Mouse (Mus musculus): ENCODE data around the gene Ptcd3. TPM values are rescaled to one million over a fixed set of nuclear protein-coding genes. Genes with fewer than 3 reads are reported as not detected.

Ptcd3 gene
- polyA plus RNA-seq, 1 experiment from 2014 or later, result 151 TPM

DNA sequence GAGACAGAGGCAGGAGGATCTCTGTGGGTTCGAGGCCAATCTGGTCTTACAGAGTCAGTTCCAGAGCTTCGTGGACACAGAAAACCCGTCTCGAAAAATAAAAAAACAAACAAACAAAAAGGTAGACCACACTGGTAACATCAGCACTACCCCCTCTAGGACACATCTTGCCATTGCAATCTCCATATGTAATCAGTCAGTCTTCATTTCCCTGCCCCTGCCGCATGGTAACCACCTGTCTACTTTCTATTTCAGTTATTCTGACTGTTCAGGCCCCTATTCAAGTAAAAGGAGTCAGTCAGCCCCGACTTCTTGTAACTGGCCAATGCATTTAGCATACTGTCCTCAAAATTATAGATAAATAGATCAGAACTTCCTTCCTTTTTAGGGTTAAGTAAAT, 1.3 kb upstream of the Ptcd3 start:
- no peak overlapping the region for H3K27ac ChIP-seq (replicated peaks; ENCODE audit: low read depth, low read length)
- peak overlapping the region; percentile 39 for H3K4me2 ChIP-seq (ENCODE audit: low read depth, low read length)
- peak overlapping the region; percentile 58 for H3K4me3 ChIP-seq (ENCODE audit: low read depth, low read length)
- no peaks in the 10 kb centered on the region; the same call in 1 of the 2 replicates for H3K36me3 ChIP-seq (replicated peaks; ENCODE audit: control insufficient read depth, insufficient read depth, low read depth, low read length)
- WGBS, result 75% methylated on average over 6 of the region's 6 CpGs
- no peaks in the 10 kb centered on the region for H3K4me1 ChIP-seq (ENCODE audit: control insufficient read depth, insufficient read depth, low read length)
- no peak overlapping the region for H3K9ac ChIP-seq (replicated peaks; ENCODE audit: low read length)
- no peak for ATAC-seq (replicated peaks; ENCODE audit: insufficient number of reproducible peaks, low FRiP score, low TSS enrichment, low read depth)
- no peaks in the 10 kb centered on the region for H3K9me3 ChIP-seq (replicated peaks; ENCODE audit: control insufficient read depth, low read length)
- H3K27me3 ChIP-seq (ENCODE audit: control insufficient read depth, insufficient read depth, low read length), result no peaks in the 10 kb centered on the region
- DNase-seq (ENCODE audit: low spot score), result peak; percentile 26

DNA sequence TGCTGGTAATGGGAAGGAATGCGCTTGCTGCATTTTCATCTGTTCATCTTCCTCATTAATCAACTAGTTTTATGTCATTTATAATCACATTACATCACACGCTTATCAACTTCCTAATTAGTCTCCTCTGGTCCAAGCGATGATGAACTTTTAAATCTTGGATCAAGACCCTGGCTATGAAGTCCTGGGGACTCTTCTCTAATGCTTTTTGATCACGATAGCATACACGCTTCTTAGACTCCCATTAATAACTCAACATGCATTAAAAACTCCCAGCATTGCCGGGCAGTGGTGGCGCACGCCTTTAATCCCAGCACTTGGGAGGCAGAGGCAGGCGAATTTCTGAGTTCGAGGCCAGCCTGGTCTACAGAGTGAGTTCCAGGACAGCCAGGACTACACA, 834 bp upstream of the Ptcd3 start:
- no peaks in the 10 kb centered on the region; the same call in 1 of the 2 replicates for H3K36me3 ChIP-seq (replicated peaks; ENCODE audit: control insufficient read depth, insufficient read depth, low read depth, low read length)
- no peaks in the 10 kb centered on the region for H3K4me1 ChIP-seq (ENCODE audit: control insufficient read depth, insufficient read depth, low read length)
- H3K4me3 ChIP-seq (ENCODE audit: low read depth, low read length), result peak overlapping the region; percentile 58
- peak overlapping the region; percentile 67; the same call in 1 of the 2 replicates for H3K9ac ChIP-seq (replicated peaks; ENCODE audit: low read length)
- WGBS, result 25% methylated on average over 10 of the region's 10 CpGs
- H3K27me3 ChIP-seq (ENCODE audit: control insufficient read depth, insufficient read depth, low read length), result no peaks in the 10 kb centered on the region
- H3K4me2 ChIP-seq (ENCODE audit: low read depth, low read length), result peak overlapping the region; percentile 39
- ATAC-seq (replicated peaks; ENCODE audit: insufficient number of reproducible peaks, low FRiP score, low TSS enrichment, low read depth) (no peak), DNase-seq (ENCODE audit: low spot score) (no peak)
- H3K9me3 ChIP-seq (replicated peaks; ENCODE audit: control insufficient read depth, low read length), result no peaks in the 10 kb centered on the region
- no peak overlapping the region for H3K27ac ChIP-seq (replicated peaks; ENCODE audit: low read depth, low read length)

DNA sequence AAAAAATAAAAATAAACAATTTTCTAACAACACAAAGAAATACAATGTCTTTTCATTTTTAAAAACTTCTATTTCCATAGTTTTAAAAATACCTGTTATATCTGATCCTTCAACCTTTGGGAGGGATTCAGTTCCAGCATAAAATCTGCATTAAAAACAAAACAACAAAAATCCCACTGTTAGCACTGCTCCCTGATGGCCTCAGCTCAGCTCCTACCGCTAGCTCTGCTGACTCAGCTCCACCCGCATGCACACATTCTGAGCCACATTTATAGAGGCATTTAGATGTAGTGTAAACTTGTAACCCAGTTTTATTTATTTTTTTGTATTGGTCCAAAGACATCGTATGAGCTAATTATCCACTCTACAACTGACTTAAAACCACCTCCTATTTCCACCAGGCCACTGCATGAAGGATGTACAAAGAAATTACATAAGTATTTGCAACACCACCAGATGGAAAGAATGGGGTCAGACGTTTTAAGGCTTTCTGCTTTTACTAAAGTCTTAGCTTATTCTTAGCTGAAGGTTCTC, 781 bp downstream of the Ptcd3 start:
- no peak overlapping the region for H3K27ac ChIP-seq (replicated peaks; ENCODE audit: low read depth, low read length)
- no peaks in the 10 kb centered on the region for H3K4me1 ChIP-seq (ENCODE audit: control insufficient read depth, insufficient read depth, low read length)
- H3K27me3 ChIP-seq (ENCODE audit: control insufficient read depth, insufficient read depth, low read length), result no peaks in the 10 kb centered on the region
- 6% methylated on average over 4 of the region's 4 CpGs for WGBS
- peak overlapping the region; percentile 58 for H3K4me3 ChIP-seq (ENCODE audit: low read depth, low read length)
- peak overlapping the region; percentile 67 for H3K9ac ChIP-seq (replicated peaks; ENCODE audit: low read length)
- H3K9me3 ChIP-seq (replicated peaks; ENCODE audit: control insufficient read depth, low read length), result no peaks in the 10 kb centered on the region
- ATAC-seq (replicated peaks; ENCODE audit: insufficient number of reproducible peaks, low FRiP score, low TSS enrichment, low read depth) (no peak), DNase-seq (ENCODE audit: low spot score) (no peak)
- peak overlapping the region; percentile 61 for H3K4me2 ChIP-seq (ENCODE audit: low read depth, low read length)
- H3K36me3 ChIP-seq (replicated peaks; ENCODE audit: control insufficient read depth, insufficient read depth, low read depth, low read length), result peaks cover 6% of the 10 kb centered on the region; the same call in 1 of the 2 replicates

DNA sequence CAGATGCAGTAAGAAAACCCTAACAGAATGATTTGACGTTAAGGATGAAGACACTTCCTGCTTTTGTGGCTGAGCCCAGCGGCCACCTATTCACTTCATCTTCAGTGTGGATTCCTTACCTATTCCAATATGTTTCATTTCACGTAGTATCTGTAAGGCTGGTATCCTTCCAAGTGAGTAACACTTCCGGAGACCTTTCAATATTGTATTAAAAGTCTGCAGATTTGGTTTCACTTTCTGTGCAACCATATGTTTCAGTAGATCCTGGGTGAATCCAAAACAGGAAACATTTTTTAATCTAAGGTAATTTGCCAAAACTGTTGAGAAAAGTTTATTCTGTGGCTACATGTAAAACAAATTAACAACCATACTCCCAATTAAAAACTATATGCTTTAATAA, 15.3 kb downstream of the Ptcd3 start:
- H3K4me1 ChIP-seq (ENCODE audit: control insufficient read depth, insufficient read depth, low read length), result no peaks in the 10 kb centered on the region
- no peaks in the 10 kb centered on the region for H3K27me3 ChIP-seq (ENCODE audit: control insufficient read depth, insufficient read depth, low read length)
- peaks cover 16% of the 10 kb centered on the region for H3K36me3 ChIP-seq (replicated peaks; ENCODE audit: control insufficient read depth, insufficient read depth, low read depth, low read length)
- no peaks in the 10 kb centered on the region for H3K9me3 ChIP-seq (replicated peaks; ENCODE audit: control insufficient read depth, low read length)
- ATAC-seq (replicated peaks; ENCODE audit: insufficient number of reproducible peaks, low FRiP score, low TSS enrichment, low read depth) (no peak), DNase-seq (ENCODE audit: low spot score) (no peak)
- 90% methylated on average over 4 of the region's 4 CpGs for whole genome bisulfite sequencing
- no peak overlapping the region for H3K9ac ChIP-seq (replicated peaks; ENCODE audit: low read length)
- no peak overlapping the region for H3K4me2 ChIP-seq (ENCODE audit: low read depth, low read length)
- H3K4me3 ChIP-seq (ENCODE audit: low read depth, low read length), result no peak overlapping the region
- H3K27ac ChIP-seq (replicated peaks; ENCODE audit: low read depth, low read length), result no peak overlapping the region

DNA sequence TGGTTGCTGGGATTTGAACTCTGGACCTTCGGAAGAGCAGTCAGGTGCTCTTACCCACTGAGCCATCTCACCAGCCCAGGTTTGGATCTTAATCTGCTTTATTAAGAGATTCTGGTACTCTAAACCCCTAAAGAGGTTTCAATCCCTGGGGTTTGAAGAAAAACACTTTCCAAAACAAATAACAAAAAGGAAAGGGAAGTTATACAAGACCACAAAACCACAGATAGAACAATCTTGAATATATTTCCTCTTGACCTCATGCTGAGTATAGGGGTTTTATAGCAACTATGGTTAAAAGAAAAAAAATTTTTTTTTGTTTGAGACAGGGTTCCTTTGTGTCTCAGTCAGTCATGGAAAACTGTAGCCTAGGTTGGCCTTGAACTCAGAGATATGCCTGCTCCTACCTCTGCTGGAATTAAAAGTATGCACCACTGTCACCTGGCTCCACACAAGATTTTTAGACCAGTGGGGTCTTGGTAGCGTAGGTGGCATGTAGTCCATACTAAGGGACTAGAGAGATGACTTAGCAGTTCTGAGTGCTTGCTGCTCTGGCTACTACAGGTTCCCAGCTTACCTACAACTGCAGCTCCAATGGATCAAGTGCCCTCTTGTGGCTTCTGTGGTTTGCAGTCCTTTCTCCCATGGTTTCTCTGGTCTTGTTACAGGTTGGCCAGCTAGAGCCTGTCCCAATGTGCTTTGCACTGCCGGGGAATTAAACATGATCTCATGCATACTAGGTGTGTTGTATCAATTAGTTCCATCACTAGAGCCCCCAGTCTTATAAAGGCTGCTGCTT, 30.4 kb downstream of the Ptcd3 start:
- WGBS, result 88% methylated on average over 3 of the region's 3 CpGs
- Histone ChIP-seq H3K4me3 (ENCODE audit: low read depth, low read length) (no peak overlapping the region), H3K27ac (replicated peaks; ENCODE audit: low read depth, low read length) (no peak overlapping the region), H3K27me3 (ENCODE audit: control insufficient read depth, insufficient read depth, low read length) (no peaks in the 10 kb centered on the region), H3K4me2 (ENCODE audit: low read depth, low read length) (no peak overlapping the region), H3K9me3 (replicated peaks; ENCODE audit: control insufficient read depth, low read length) (no peaks in the 10 kb centered on the region), H3K4me1 (ENCODE audit: control insufficient read depth, insufficient read depth, low read length) (no peaks in the 10 kb centered on the region), H3K36me3 (replicated peaks; ENCODE audit: control insufficient read depth, insufficient read depth, low read depth, low read length) (peaks cover 16% of the 10 kb centered on the region), H3K9ac (replicated peaks; ENCODE audit: low read length) (no peak overlapping the region)
- ATAC-seq (replicated peaks; ENCODE audit: insufficient number of reproducible peaks, low FRiP score, low TSS enrichment, low read depth) (no peak), DNase-seq (ENCODE audit: low spot score) (no peak)

DNA sequence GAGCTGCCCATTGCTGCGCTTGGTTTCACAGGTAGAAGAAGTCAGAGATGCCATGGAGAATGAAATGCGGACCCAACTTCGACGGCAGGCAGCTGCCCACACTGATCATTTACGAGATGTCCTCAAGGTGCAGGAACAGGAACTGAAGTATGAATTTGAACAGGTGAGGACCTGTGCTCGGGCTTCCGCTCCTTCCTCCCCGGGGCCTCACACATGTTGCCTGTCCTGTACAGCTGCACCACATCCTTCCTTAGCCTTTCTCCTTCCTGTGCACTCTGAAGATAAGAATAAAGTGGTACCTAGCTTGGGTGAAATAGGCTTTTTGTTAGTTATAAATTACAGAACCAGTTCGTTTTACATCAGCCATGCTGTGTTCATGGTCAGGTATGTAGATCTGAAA, 37.2 kb downstream of the Ptcd3 start:
- WGBS, result 95% methylated on average over 9 of the region's 9 CpGs
- Histone ChIP-seq H3K36me3 (replicated peaks; ENCODE audit: control insufficient read depth, insufficient read depth, low read depth, low read length) (peaks cover 3% of the 10 kb centered on the region), H3K4me2 (ENCODE audit: low read depth, low read length) (no peak overlapping the region), H3K27me3 (ENCODE audit: control insufficient read depth, insufficient read depth, low read length) (no peaks in the 10 kb centered on the region), H3K27ac (replicated peaks; ENCODE audit: low read depth, low read length) (no peak overlapping the region), H3K9me3 (replicated peaks; ENCODE audit: control insufficient read depth, low read length) (no peaks in the 10 kb centered on the region), H3K4me3 (ENCODE audit: low read depth, low read length) (no peak overlapping the region), H3K4me1 (ENCODE audit: control insufficient read depth, insufficient read depth, low read length) (no peaks in the 10 kb centered on the region), H3K9ac (replicated peaks; ENCODE audit: low read length) (no peak overlapping the region)
- DNase-seq (ENCODE audit: low spot score), result no peak
- ATAC-seq (replicated peaks; ENCODE audit: insufficient number of reproducible peaks, low FRiP score, low TSS enrichment, low read depth), result no peak

DNA sequence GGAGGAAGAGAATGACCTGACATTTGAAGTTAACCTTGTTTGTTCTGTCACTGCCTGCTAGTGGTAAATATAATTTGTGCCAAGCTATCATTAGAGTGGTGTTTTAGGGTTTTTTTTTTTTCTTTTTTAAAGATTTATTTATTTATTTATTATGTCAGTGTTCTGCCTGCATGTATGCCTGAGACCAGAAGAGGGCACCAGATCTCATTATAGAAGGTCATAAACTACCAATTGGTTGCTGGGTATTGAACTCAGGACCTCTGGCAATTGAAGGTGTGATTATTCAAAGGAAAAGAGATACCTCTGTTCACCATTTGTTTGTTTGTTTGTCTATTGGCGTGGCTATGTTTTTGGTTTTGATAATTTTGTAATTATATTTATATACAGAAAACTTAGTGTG, 39.7 kb downstream of the Ptcd3 start:
- H3K9ac ChIP-seq (replicated peaks; ENCODE audit: low read length), result no peak overlapping the region
- WGBS, result 88% methylated on average over 1 of the region's 1 CpGs
- peaks cover 4% of the 10 kb centered on the region for H3K36me3 ChIP-seq (replicated peaks; ENCODE audit: control insufficient read depth, insufficient read depth, low read depth, low read length)
- no peak overlapping the region for H3K27ac ChIP-seq (replicated peaks; ENCODE audit: low read depth, low read length)
- no peak for ATAC-seq (replicated peaks; ENCODE audit: insufficient number of reproducible peaks, low FRiP score, low TSS enrichment, low read depth)
- DNase-seq (ENCODE audit: low spot score), result peak; percentile 17
- H3K9me3 ChIP-seq (replicated peaks; ENCODE audit: control insufficient read depth, low read length), result no peaks in the 10 kb centered on the region
- H3K27me3 ChIP-seq (ENCODE audit: control insufficient read depth, insufficient read depth, low read length), result no peaks in the 10 kb centered on the region
- H3K4me1 ChIP-seq (ENCODE audit: control insufficient read depth, insufficient read depth, low read length), result no peaks in the 10 kb centered on the region
- H3K4me2 ChIP-seq (ENCODE audit: low read depth, low read length), result no peak overlapping the region
- no peak overlapping the region for H3K4me3 ChIP-seq (ENCODE audit: low read depth, low read length)

DNA sequence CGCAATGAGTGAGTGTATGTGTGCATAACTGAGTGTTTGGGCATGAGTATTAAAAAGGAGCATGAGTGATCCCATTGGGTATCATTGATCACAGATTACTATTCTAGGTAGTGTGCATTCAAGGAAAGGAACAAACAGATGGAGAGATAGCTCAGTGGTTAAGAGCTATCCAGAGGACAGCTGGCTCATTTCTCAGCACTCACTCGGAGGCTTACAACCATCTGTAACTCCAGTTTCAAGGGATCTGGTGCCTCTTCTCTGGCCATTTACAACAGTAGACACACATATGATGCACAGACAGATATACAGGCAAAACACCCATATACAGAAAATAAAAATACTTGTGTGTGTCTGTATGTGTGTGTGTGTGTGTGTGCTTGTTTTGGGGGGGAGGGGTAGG, 40.8 kb downstream of the Ptcd3 start:
- peaks cover 4% of the 10 kb centered on the region for H3K36me3 ChIP-seq (replicated peaks; ENCODE audit: control insufficient read depth, insufficient read depth, low read depth, low read length)
- no peaks in the 10 kb centered on the region for H3K9me3 ChIP-seq (replicated peaks; ENCODE audit: control insufficient read depth, low read length)
- ATAC-seq (replicated peaks; ENCODE audit: insufficient number of reproducible peaks, low FRiP score, low TSS enrichment, low read depth) (no peak), DNase-seq (ENCODE audit: low spot score) (no peak)
- H3K4me2 ChIP-seq (ENCODE audit: low read depth, low read length), result no peak overlapping the region
- no peak overlapping the region for H3K9ac ChIP-seq (replicated peaks; ENCODE audit: low read length)
- H3K27ac ChIP-seq (replicated peaks; ENCODE audit: low read depth, low read length), result no peak overlapping the region
- H3K4me3 ChIP-seq (ENCODE audit: low read depth, low read length), result no peak overlapping the region
- H3K4me1 ChIP-seq (ENCODE audit: control insufficient read depth, insufficient read depth, low read length), result no peaks in the 10 kb centered on the region
- 92% methylated on average over 2 of the region's 2 CpGs for WGBS
- no peaks in the 10 kb centered on the region for H3K27me3 ChIP-seq (ENCODE audit: control insufficient read depth, insufficient read depth, low read length)
